Mouse (Mus musculus) thymus, adult 2 months (tissue): ENCODE data around the gene Bach1.

Source experiments
- CTCF ChIP-seq: fragments of 200-500 bp; IDR thresholded peaks from 2 replicates; pipeline ENCODE4 v1.5.1; 2012; ENCODE audit warnings: mild to moderate bottlenecking, control low read depth, low read length, moderate library complexity, borderline replicate concordance; ENCODE audit not compliant: control insufficient read depth, poor library complexity, insufficient read depth; ENCODE audit errors: extremely low read depth
- POLR2A ChIP-seq: fragments of 200-500 bp; IDR thresholded peaks from 2 replicates; pipeline ENCODE4 v1.6.1; 2012; ENCODE audit warnings: mild to moderate bottlenecking, low read length, control low read depth, moderate library complexity; ENCODE audit not compliant: control insufficient read depth, poor library complexity, insufficient read depth; ENCODE audit errors: extremely low read depth

- TF ChIP-seq POLR2A (no peak), CTCF (no peak)
Observed at GRCm38 (mm10) chr16:87777373-87777772, 78.6 kb downstream of the Bach1 start.
